ENCODE assay signal across 8 mouse cellular contexts in the genomic region with DNA sequence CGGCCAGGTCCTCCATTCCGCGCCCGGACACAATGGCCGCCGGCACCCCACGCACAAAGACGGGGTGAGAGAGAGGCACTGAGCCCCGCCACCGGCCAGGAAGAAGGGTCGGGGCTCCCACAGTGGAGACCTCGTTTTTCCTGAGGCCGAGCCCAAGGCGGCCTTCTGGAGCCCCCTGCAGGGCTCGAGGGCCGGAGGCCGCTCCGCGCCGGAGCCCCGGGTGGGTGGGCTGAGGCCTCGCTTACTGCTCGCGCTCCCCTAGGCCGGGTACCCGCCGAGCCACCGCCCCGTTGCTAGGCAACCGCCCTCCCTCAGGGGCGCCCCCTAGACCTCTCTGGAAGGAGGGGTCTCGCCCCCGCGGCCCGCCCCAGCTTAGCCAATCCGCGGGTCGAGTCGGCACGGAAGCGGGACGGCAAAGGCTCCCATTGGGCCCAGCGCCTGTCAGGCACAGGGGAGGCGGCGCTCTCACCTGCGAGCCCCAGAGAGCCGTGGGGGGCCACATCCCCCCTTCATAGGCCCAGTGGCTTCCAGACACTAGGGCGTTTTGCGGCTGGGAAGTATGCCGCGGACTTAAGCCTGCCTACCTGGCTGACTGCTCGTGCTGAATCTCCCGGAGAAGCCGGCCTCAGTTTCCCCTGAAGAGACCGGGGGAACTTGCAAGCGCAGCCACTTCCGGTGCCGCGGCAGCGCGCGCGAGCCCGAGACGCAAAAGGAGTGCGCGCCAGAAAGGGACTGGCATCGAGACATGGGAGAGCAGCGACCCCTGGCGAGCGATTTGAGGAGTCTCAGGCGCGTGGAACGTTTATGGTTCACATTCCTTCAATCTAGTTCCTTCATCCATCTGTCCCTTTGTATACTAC. TPM values are rescaled to one million over a fixed set of nuclear protein-coding genes. Genes with fewer than 3 reads are reported as not detected.
A peak's percentile ranks its signal among the peaks of the same experiment; 100 is the strongest.
DNase-seq lines count a peak whose midpoint lies in the region; ATAC-seq lines count a peak whose summit lies in the region.

A gene (minus strand): TSS at position 710 of the 860 bp plus-strand sequence.

- H3K9me3 ChIP-seq in intestine, embryonic 14.5 days (ENCODE audit: control insufficient read depth, low read length) = no peaks in the 10 kb centered on the region

- DNase-seq in adrenal gland, adult (ENCODE audit: inconsistent age in 2 of 2, low spot score in 1 of 2) = peak; percentile 99 to 100
- DNase-seq in embryo, embryonic 10.5 days (ENCODE audit: low spot score) = peak; percentile 98
- peak; percentile 99 for DNase-seq in gastrocnemius, postnatal 25 days
- peak; percentile 99 for DNase-seq in intestine, embryonic 14.5 days (ENCODE audit: low spot score)
- peak; percentile 97 to 99 for DNase-seq in left cerebral cortex, postnatal 14 days (ENCODE audit: low spot score in 2 of 2)
- peak; percentile 99 for DNase-seq in mesoderm, embryonic 11.5 days (ENCODE audit: low read depth, low spot score)
- peak; percentile 97 for DNase-seq in right cerebral cortex, postnatal 36 days (ENCODE audit: low spot score in 2 of 2)
- peak; percentile 99 for DNase-seq in yolk sac, embryonic 10.5 days (ENCODE audit: low spot score)

- H3K4me2 ChIP-seq in intestine, embryonic 14.5 days (ENCODE audit: low read length) = peak within 1 kb of the TSS; percentile 73

- no peaks in the 10 kb centered on the region for H3K27me3 ChIP-seq in intestine, embryonic 14.5 days (replicated peaks; ENCODE audit: control insufficient read depth, insufficient read depth, low read length)

- peaks cover 30% of the 10 kb centered on the region for H3K4me1 ChIP-seq in intestine, embryonic 14.5 days (replicated peaks; ENCODE audit: control insufficient read depth, insufficient read depth, low read length)

- intact Hi-C loops in left cerebral cortex, postnatal 14 days (cut with DNase I) = loop anchor here (1.0 to 5.0 kb wide), 3 partner anchors 64 to 214 kb away; no protein-coding TSS in a partner anchor

- under 1% methylated on average over 72 of the region's 74 CpGs for WGBS in intestine, embryonic 14.5 days

- H3K9ac ChIP-seq in intestine, embryonic 14.5 days (ENCODE audit: low read length) = peak within 1 kb of the TSS; percentile 94

- H3K27ac ChIP-seq in intestine, embryonic 14.5 days (ENCODE audit: low read depth) = peak within 1 kb of the TSS; percentile 98

- no peaks in the 10 kb centered on the region for H3K36me3 ChIP-seq in intestine, embryonic 14.5 days (ENCODE audit: control insufficient read depth, insufficient read depth, low read length)

- peak within 1 kb of the TSS; percentile 71 for H3K4me3 ChIP-seq in intestine, embryonic 14.5 days (ENCODE audit: low read depth, low read length)

- ATAC-seq in intestine, embryonic 14.5 days (replicated peaks; ENCODE audit: low FRiP score, low TSS enrichment, low read depth) = peak; percentile 96

RNA-seq across cellular contexts. Expression of the gene that starts here (rescaled TPM):
- 10 to 100 TPM; 13.8 to 16.4 TPM for total RNA-seq in gastrocnemius, postnatal 25 days (2021)
- 75.0 and 76.8 TPM in 2 replicates for polyA plus RNA-seq in intestine, embryonic 14.5 days (2014; fragmentation: Nextera tagmentation; extraction: Ambion mirVana)
- 100 to 1,000 TPM; 120 to 127 TPM for total RNA-seq in left cerebral cortex, postnatal 14 days (2021)

Comparison
In these comparisons a context has a peak if more than half of its experiments do, and no peak if none do; other contexts are left out.
1. Peak in every context shown above with its lines: DNase-seq, ATAC-seq, H3K4me3 ChIP-seq and H3K27ac ChIP-seq.
2. RNA of the gene that starts here (total RNA-seq): 120 to 127 TPM in left cerebral cortex, postnatal 14 days; 13.8 to 16.4 TPM in gastrocnemius, postnatal 25 days; every median in the first group is over 4 times any median in the second.